In the genomic region with DNA sequence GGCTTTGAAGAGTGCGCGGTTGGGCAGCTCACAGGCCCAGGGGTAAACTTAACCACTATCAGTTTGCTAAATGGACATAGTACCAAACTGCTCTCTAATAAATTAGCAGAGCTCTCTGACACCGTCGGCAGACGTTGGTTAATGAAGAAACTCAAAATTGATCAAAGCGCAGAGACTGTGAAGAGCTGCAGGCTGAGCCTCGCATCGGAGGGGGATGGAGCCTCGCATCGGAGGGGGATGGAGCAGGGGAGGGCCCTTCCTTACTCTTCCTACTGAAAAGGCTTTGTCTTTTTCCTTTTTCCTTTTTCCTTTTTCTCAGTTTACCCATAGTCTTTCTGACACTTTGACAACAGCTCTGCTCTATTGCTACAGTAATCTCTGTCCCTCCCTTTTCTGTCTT, we compare ENCODE assay signal across 31 mouse cellular contexts. TPM values are rescaled to one million over a fixed set of nuclear protein-coding genes. Genes with fewer than 3 reads are reported as not detected.
A peak's percentile ranks its signal among the peaks of the same experiment; 100 is the strongest.
DNase-seq lines count a peak whose midpoint lies in the region; ATAC-seq and TF ChIP-seq lines count a peak whose summit lies in the region.
"Had no signal": no experiment of that assay in that cellular context is flagged by ENCODE, and none has a peak within 500 bp of the region (broad histone marks: within the 10 kb centered on the region; RNA-seq: fewer than 3 reads in every experiment).

No protein-coding gene starts in this region.

- H3K36me3 ChIP-seq in hindbrain, postnatal 0 days (ENCODE audit: insufficient read depth, low read length), result no peaks in the 10 kb centered on the region
- no peaks in the 10 kb centered on the region for H3K36me3 ChIP-seq in hindbrain, embryonic 10.5 days
- no peaks in the 10 kb centered on the region for H3K36me3 ChIP-seq in midbrain, embryonic 11.5 days (ENCODE audit: control insufficient read depth, insufficient read depth, low read length)
- no peaks in the 10 kb centered on the region for H3K36me3 ChIP-seq in midbrain, postnatal 0 days (ENCODE audit: insufficient read depth, low read length)
- H3K36me3 ChIP-seq in midbrain, embryonic 13.5 days, result no peaks in the 10 kb centered on the region
- H3K36me3 ChIP-seq in midbrain, embryonic 15.5 days (replicated peaks), result no peaks in the 10 kb centered on the region
- H3K36me3 ChIP-seq: forebrain, embryonic 15.5 days; heart, embryonic 10.5 days; heart, embryonic 13.5 days; hindbrain, embryonic 12.5 days had no signal

- intact Hi-C loops in left cerebral cortex, postnatal 25 days (cut with DNase I), result no loop called here

- no peak overlapping the region for H3K27ac ChIP-seq in hindbrain, postnatal 0 days
- H3K27ac ChIP-seq in hindbrain, embryonic 10.5 days, result no peak overlapping the region
- no peak overlapping the region for H3K27ac ChIP-seq in midbrain, embryonic 11.5 days (ENCODE audit: low read depth, low read length)
- H3K27ac ChIP-seq in midbrain, postnatal 0 days (ENCODE audit: low read depth, low read length), result no peak overlapping the region
- no peak overlapping the region for H3K27ac ChIP-seq in midbrain, embryonic 13.5 days
- no peak overlapping the region for H3K27ac ChIP-seq in midbrain, embryonic 15.5 days
- H3K27ac ChIP-seq: forebrain, embryonic 15.5 days; heart, adult 2 months; heart, embryonic 10.5 days; heart, embryonic 13.5 days; hindbrain, embryonic 12.5 days had no signal

- H3K9ac ChIP-seq in hindbrain, postnatal 0 days (replicated peaks; ENCODE audit: low read length), result no peak overlapping the region
- H3K9ac ChIP-seq in midbrain, embryonic 11.5 days (ENCODE audit: low read length), result no peak overlapping the region
- no peak overlapping the region for H3K9ac ChIP-seq in midbrain, postnatal 0 days (replicated peaks; ENCODE audit: low read length, poor library complexity, severe bottlenecking)
- no peak overlapping the region for H3K9ac ChIP-seq in midbrain, embryonic 13.5 days (replicated peaks)
- H3K9ac ChIP-seq in midbrain, embryonic 15.5 days, result no peak overlapping the region
- H3K9ac ChIP-seq: forebrain, embryonic 15.5 days; heart, embryonic 13.5 days; hindbrain, embryonic 12.5 days had no signal

- H3K4me1 ChIP-seq in hindbrain, postnatal 0 days (ENCODE audit: insufficient read depth, low read length), result no peaks in the 10 kb centered on the region
- no peaks in the 10 kb centered on the region for H3K4me1 ChIP-seq in hindbrain, embryonic 10.5 days (replicated peaks)
- H3K4me1 ChIP-seq in midbrain, embryonic 11.5 days (ENCODE audit: control insufficient read depth, insufficient read depth, low read length), result no peaks in the 10 kb centered on the region
- H3K4me1 ChIP-seq in midbrain, postnatal 0 days (ENCODE audit: insufficient read depth, low read length), result no peaks in the 10 kb centered on the region
- peaks cover 5% of the 10 kb centered on the region; the same call in 1 of the 2 replicates for H3K4me1 ChIP-seq in midbrain, embryonic 13.5 days (replicated peaks)
- peaks cover 3% of the 10 kb centered on the region; the same call in 1 of the 2 replicates for H3K4me1 ChIP-seq in midbrain, embryonic 15.5 days
- H3K4me1 ChIP-seq: forebrain, embryonic 15.5 days; heart, embryonic 10.5 days; heart, embryonic 13.5 days; hindbrain, embryonic 12.5 days had no signal

- no peak overlapping the region for H3K4me3 ChIP-seq in hindbrain, postnatal 0 days (ENCODE audit: low read length)
- H3K4me3 ChIP-seq in hindbrain, embryonic 10.5 days, result no peak overlapping the region
- no peak overlapping the region for H3K4me3 ChIP-seq in midbrain, embryonic 11.5 days (ENCODE audit: low read depth, low read length)
- H3K4me3 ChIP-seq in midbrain, postnatal 0 days (ENCODE audit: low read depth, low read length), result no peak overlapping the region
- H3K4me3 ChIP-seq in midbrain, embryonic 13.5 days (replicated peaks), result no peak overlapping the region
- H3K4me3 ChIP-seq in midbrain, embryonic 15.5 days, result no peak overlapping the region
- H3K4me3 ChIP-seq: forebrain, embryonic 15.5 days; heart, adult 2 months; heart, embryonic 10.5 days; heart, embryonic 13.5 days; hindbrain, embryonic 12.5 days had no signal

- DNase-seq in hindbrain, postnatal 0 days (ENCODE audit: low spot score), result no peak
- DNase-seq in hindbrain, embryonic 10.5 days (ENCODE audit: low spot score), result no peak
- DNase-seq in midbrain, embryonic 11.5 days (ENCODE audit: low spot score, missing footprints), result peak; percentile 84
- no peak for DNase-seq in midbrain, postnatal 0 days (ENCODE audit: low spot score)
- DNase-seq in left cerebral cortex, postnatal 25 days (ENCODE audit: low spot score in 2 of 2), result no peak
- DNase-seq: adrenal gland, adult 2 months; adrenal gland, postnatal 25 days; cerebellum, adult 18-20 months; cerebellum, adult 9-10 months; cerebellum, postnatal 14 days; gastrocnemius, postnatal 10 days; gastrocnemius, postnatal 36 days; heart, adult 2 months; heart, postnatal 14 days; heart, postnatal 4 days had no signal

- no peak overlapping the region for H3K4me2 ChIP-seq in hindbrain, postnatal 0 days (ENCODE audit: low read depth, low read length)
- H3K4me2 ChIP-seq in midbrain, embryonic 11.5 days, result no peak overlapping the region
- H3K4me2 ChIP-seq in midbrain, postnatal 0 days (ENCODE audit: low read depth, low read length, poor library complexity, severe bottlenecking), result no peak overlapping the region
- no peak overlapping the region for H3K4me2 ChIP-seq in midbrain, embryonic 13.5 days (replicated peaks)
- H3K4me2 ChIP-seq in midbrain, embryonic 15.5 days, result peak overlapping the region; percentile 21; the same call in 1 of the 2 replicates
- H3K4me2 ChIP-seq: forebrain, embryonic 15.5 days; heart, embryonic 13.5 days; hindbrain, embryonic 12.5 days had no signal

- no peak for TF ChIP-seq CTCF in hindbrain, postnatal 0 days (IDR thresholded peaks at IDR 0.05; ENCODE audit: low read depth)
- no peak for TF ChIP-seq CTCF in midbrain, postnatal 0 days (IDR thresholded peaks at IDR 0.05)

- WGBS in hindbrain, postnatal 0 days, result 44% methylated on average over 10 of the region's 10 CpGs
- WGBS in hindbrain, embryonic 10.5 days, result 52% methylated on average over 10 of the region's 10 CpGs
- 24% methylated on average over 10 of the region's 10 CpGs for WGBS in midbrain, embryonic 11.5 days
- WGBS in midbrain, postnatal 0 days, result 17% methylated on average over 10 of the region's 10 CpGs
- 18% methylated on average over 10 of the region's 10 CpGs for WGBS in midbrain, embryonic 13.5 days
- WGBS in midbrain, embryonic 15.5 days, result 15% methylated on average over 10 of the region's 10 CpGs

- H3K9me3 ChIP-seq in hindbrain, postnatal 0 days (ENCODE audit: low read length), result no peaks in the 10 kb centered on the region
- no peaks in the 10 kb centered on the region for H3K9me3 ChIP-seq in hindbrain, embryonic 10.5 days
- no peaks in the 10 kb centered on the region for H3K9me3 ChIP-seq in midbrain, embryonic 11.5 days (ENCODE audit: control insufficient read depth, low read length)
- no peaks in the 10 kb centered on the region for H3K9me3 ChIP-seq in midbrain, postnatal 0 days (ENCODE audit: low read length)
- no peaks in the 10 kb centered on the region for H3K9me3 ChIP-seq in midbrain, embryonic 13.5 days
- no peaks in the 10 kb centered on the region for H3K9me3 ChIP-seq in midbrain, embryonic 15.5 days
- H3K9me3 ChIP-seq: forebrain, embryonic 15.5 days; heart, embryonic 10.5 days; heart, embryonic 13.5 days; hindbrain, embryonic 12.5 days had no signal

- H3K27me3 ChIP-seq in hindbrain, postnatal 0 days (ENCODE audit: insufficient read depth, low read length), result no peaks in the 10 kb centered on the region
- no peaks in the 10 kb centered on the region for H3K27me3 ChIP-seq in hindbrain, embryonic 10.5 days (ENCODE audit: insufficient read depth, poor library complexity, severe bottlenecking)
- H3K27me3 ChIP-seq in midbrain, embryonic 11.5 days (ENCODE audit: control insufficient read depth, insufficient read depth, low read length), result no peaks in the 10 kb centered on the region
- H3K27me3 ChIP-seq in midbrain, postnatal 0 days (ENCODE audit: insufficient read depth, low read length), result no peaks in the 10 kb centered on the region
- no peaks in the 10 kb centered on the region for H3K27me3 ChIP-seq in midbrain, embryonic 13.5 days
- H3K27me3 ChIP-seq in midbrain, embryonic 15.5 days (replicated peaks), result no peaks in the 10 kb centered on the region
- H3K27me3 ChIP-seq: forebrain, embryonic 15.5 days; heart, embryonic 13.5 days; hindbrain, embryonic 12.5 days had no signal

- 0 out of 2 replicates have a peak, but pooled peaks have one; percentile 27 for ATAC-seq in hindbrain, postnatal 0 days
- peak; percentile 44; the same call in 1 of the 2 replicates for ATAC-seq in midbrain, embryonic 11.5 days (ENCODE audit: low FRiP score)
- ATAC-seq in midbrain, postnatal 0 days (ENCODE audit: low FRiP score), result no peak
- peak; percentile 73; the same call in 1 of the 2 replicates for ATAC-seq in midbrain, embryonic 13.5 days
- peak; percentile 65 for ATAC-seq in midbrain, embryonic 15.5 days (replicated peaks)
- no peak for ATAC-seq in erythroid progenitor cell, adult 5-6 weeks (replicated peaks; ENCODE audit: low FRiP score, poor library complexity, severe bottlenecking)
- ATAC-seq: CD4-positive, CD25-positive, alpha-beta regulatory T cell, adult 4 months; forebrain, embryonic 15.5 days had no signal

RNA-seq across cellular contexts. Expression of a gene that starts 22.4 kb away (rescaled TPM):
- not detected in 2 replicates for total RNA-seq in hindbrain, postnatal 0 days (2014; rRNA removed)
- polyA plus RNA-seq in hindbrain, postnatal 0 days (2015; fragmentation: Nextera tagmentation; extraction: Ambion mirVana), result 0.06 TPM in 1 of 2 replicates, not detected in the other
- not detected in 2 replicates for polyA plus RNA-seq in hindbrain, embryonic 10.5 days (2016; fragmentation: Nextera tagmentation; extraction: Ambion mirVana)
- polyA plus RNA-seq in midbrain, embryonic 11.5 days (2014; fragmentation: Nextera tagmentation; extraction: Ambion mirVana), result not detected in 2 replicates
- total RNA-seq in midbrain, postnatal 0 days (2014; rRNA removed), result not detected in 2 replicates
- not detected in 2 replicates for polyA plus RNA-seq in midbrain, postnatal 0 days (2015; fragmentation: Nextera tagmentation; extraction: Ambion mirVana)
- polyA plus RNA-seq in midbrain, embryonic 13.5 days (2015; fragmentation: Nextera tagmentation; extraction: Ambion mirVana), result not detected in 2 replicates
- not detected in 2 replicates for polyA plus RNA-seq in midbrain, embryonic 15.5 days (2015; fragmentation: Nextera tagmentation; extraction: Ambion mirVana)
- not detected in 2 replicates for total RNA-seq in erythroid progenitor cell, adult 5-6 weeks (2015; ENCODE audit: low replicate concordance)
- total RNA-seq in erythroid progenitor cell, adult 5-6 weeks (2017; ENCODE audit: low replicate concordance), result not detected in 2 replicates
- total RNA-seq in left cerebral cortex, postnatal 25 days (2021), result under 1 TPM in 1 of 2 experiments, not detected in 1; 0.18 TPM
- total RNA-seq: adrenal gland, adult 2 months; adrenal gland, postnatal 25 days; gastrocnemius, adult 18-20 months; gastrocnemius, postnatal 10 days; gastrocnemius, postnatal 36 days; granulocyte monocyte progenitor cell, adult 5-6 weeks; heart, adult 2 months; heart, postnatal 14 days; heart, postnatal 4 days; MEL had no signal
- polyA plus RNA-seq: adrenal gland, adult 2 months; C2C12; CD4-positive, CD25-positive, alpha-beta regulatory T cell, adult 4 months; embryonic facial prominence, embryonic 11.5 days; embryonic facial prominence, embryonic 14.5 days; forebrain, embryonic 11.5 days; forebrain, embryonic 15.5 days; heart, adult 2 months; heart, embryonic 13.5 days; heart, embryonic 16.5 days; hindbrain, embryonic 12.5 days had no signal

RNA-seq across cellular contexts. Expression of a gene that starts 26.3 kb away (rescaled TPM):
- 1.2 and 1.3 TPM in 2 replicates for total RNA-seq in hindbrain, postnatal 0 days (2014; rRNA removed)
- polyA plus RNA-seq in hindbrain, postnatal 0 days (2015; fragmentation: Nextera tagmentation; extraction: Ambion mirVana), result 1.2 and 1.9 TPM in 2 replicates
- 1.3 and 2.4 TPM in 2 replicates for polyA plus RNA-seq in hindbrain, embryonic 10.5 days (2016; fragmentation: Nextera tagmentation; extraction: Ambion mirVana)
- 1.1 TPM in 2 replicates for polyA plus RNA-seq in midbrain, embryonic 11.5 days (2014; fragmentation: Nextera tagmentation; extraction: Ambion mirVana)
- 1.3 and 2.3 TPM in 2 replicates for total RNA-seq in midbrain, postnatal 0 days (2014; rRNA removed)
- 0.94 and 1.2 TPM in 2 replicates for polyA plus RNA-seq in midbrain, postnatal 0 days (2015; fragmentation: Nextera tagmentation; extraction: Ambion mirVana)
- polyA plus RNA-seq in midbrain, embryonic 13.5 days (2015; fragmentation: Nextera tagmentation; extraction: Ambion mirVana), result 1.9 TPM in 2 replicates
- polyA plus RNA-seq in midbrain, embryonic 15.5 days (2015; fragmentation: Nextera tagmentation; extraction: Ambion mirVana), result 2.2 and 3.2 TPM in 2 replicates
- 0.42 TPM in 1 of 2 replicates, not detected in the other for total RNA-seq in erythroid progenitor cell, adult 5-6 weeks (2015; ENCODE audit: low replicate concordance)
- total RNA-seq in erythroid progenitor cell, adult 5-6 weeks (2017; ENCODE audit: low replicate concordance), result 2.4 and 4.0 TPM in 2 replicates
- 1 to 10 TPM; 1.2 to 2.0 TPM for total RNA-seq in left cerebral cortex, postnatal 25 days (2021)

RNA-seq across cellular contexts. Expression of a gene that starts 41.0 kb away (rescaled TPM):
- 0.11 and 0.52 TPM in 2 replicates for total RNA-seq in hindbrain, postnatal 0 days (2014; rRNA removed)
- polyA plus RNA-seq in hindbrain, postnatal 0 days (2015; fragmentation: Nextera tagmentation; extraction: Ambion mirVana), result 0.33 and 0.41 TPM in 2 replicates
- polyA plus RNA-seq in hindbrain, embryonic 10.5 days (2016; fragmentation: Nextera tagmentation; extraction: Ambion mirVana), result 0.09 and 0.14 TPM in 2 replicates
- 0.12 TPM in 1 of 2 replicates, not detected in the other for polyA plus RNA-seq in midbrain, embryonic 11.5 days (2014; fragmentation: Nextera tagmentation; extraction: Ambion mirVana)
- total RNA-seq in midbrain, postnatal 0 days (2014; rRNA removed), result 1.1 and 1.2 TPM in 2 replicates
- 0.36 TPM in 1 of 2 replicates, not detected in the other for polyA plus RNA-seq in midbrain, postnatal 0 days (2015; fragmentation: Nextera tagmentation; extraction: Ambion mirVana)
- 0.17 TPM in 1 of 2 replicates, not detected in the other for polyA plus RNA-seq in midbrain, embryonic 13.5 days (2015; fragmentation: Nextera tagmentation; extraction: Ambion mirVana)
- polyA plus RNA-seq in midbrain, embryonic 15.5 days (2015; fragmentation: Nextera tagmentation; extraction: Ambion mirVana), result 0.17 and 0.21 TPM in 2 replicates
- not detected in 2 replicates for total RNA-seq in erythroid progenitor cell, adult 5-6 weeks (2015; ENCODE audit: low replicate concordance)
- total RNA-seq in erythroid progenitor cell, adult 5-6 weeks (2017; ENCODE audit: low replicate concordance), result not detected in 2 replicates
- total RNA-seq in left cerebral cortex, postnatal 25 days (2021), result 1 to 10 TPM in 1 of 2 experiments, under 1 TPM in 1; 0.53 to 1.1 TPM
- total RNA-seq: gastrocnemius, adult 18-20 months; gastrocnemius, postnatal 36 days; heart, adult 2 months; heart, postnatal 14 days had no signal
- polyA plus RNA-seq: adrenal gland, adult 2 months; embryonic facial prominence, embryonic 14.5 days; forebrain, embryonic 11.5 days; heart, adult 2 months; heart, embryonic 10.5 days; heart, embryonic 13.5 days; hindbrain, embryonic 12.5 days had no signal

RNA-seq across cellular contexts. Expression of a gene that starts 49.8 kb away (rescaled TPM):
- 1.7 and 5.1 TPM in 2 replicates for total RNA-seq in hindbrain, postnatal 0 days (2014; rRNA removed)
- 37.0 and 37.3 TPM in 2 replicates for polyA plus RNA-seq in hindbrain, postnatal 0 days (2015; fragmentation: Nextera tagmentation; extraction: Ambion mirVana)
- polyA plus RNA-seq in hindbrain, embryonic 10.5 days (2016; fragmentation: Nextera tagmentation; extraction: Ambion mirVana), result 97.3 and 98.8 TPM in 2 replicates
- 43.5 and 51.4 TPM in 2 replicates for polyA plus RNA-seq in midbrain, embryonic 11.5 days (2014; fragmentation: Nextera tagmentation; extraction: Ambion mirVana)
- 1.9 and 2.1 TPM in 2 replicates for total RNA-seq in midbrain, postnatal 0 days (2014; rRNA removed)
- 27.3 and 32.6 TPM in 2 replicates for polyA plus RNA-seq in midbrain, postnatal 0 days (2015; fragmentation: Nextera tagmentation; extraction: Ambion mirVana)
- polyA plus RNA-seq in midbrain, embryonic 13.5 days (2015; fragmentation: Nextera tagmentation; extraction: Ambion mirVana), result 44.4 and 46.0 TPM in 2 replicates
- polyA plus RNA-seq in midbrain, embryonic 15.5 days (2015; fragmentation: Nextera tagmentation; extraction: Ambion mirVana), result 41.6 and 46.0 TPM in 2 replicates
- 6.3 and 7.6 TPM in 2 replicates for total RNA-seq in erythroid progenitor cell, adult 5-6 weeks (2015; ENCODE audit: low replicate concordance)
- not detected in 2 replicates for total RNA-seq in erythroid progenitor cell, adult 5-6 weeks (2017; ENCODE audit: low replicate concordance)
- total RNA-seq in left cerebral cortex, postnatal 25 days (2021), result 10 to 100 TPM; 35.9 to 44.2 TPM

RNA-seq across cellular contexts. Expression of a gene that starts 54.2 kb away (rescaled TPM):
- 0.22 TPM in 1 of 2 replicates, not detected in the other for total RNA-seq in hindbrain, postnatal 0 days (2014; rRNA removed)
- 0.33 and 0.55 TPM in 2 replicates for polyA plus RNA-seq in hindbrain, postnatal 0 days (2015; fragmentation: Nextera tagmentation; extraction: Ambion mirVana)
- polyA plus RNA-seq in hindbrain, embryonic 10.5 days (2016; fragmentation: Nextera tagmentation; extraction: Ambion mirVana), result 0.33 and 0.51 TPM in 2 replicates
- polyA plus RNA-seq in midbrain, embryonic 11.5 days (2014; fragmentation: Nextera tagmentation; extraction: Ambion mirVana), result 0.40 and 0.44 TPM in 2 replicates
- total RNA-seq in midbrain, postnatal 0 days (2014; rRNA removed), result 1.2 TPM in 1 of 2 replicates, not detected in the other
- polyA plus RNA-seq in midbrain, postnatal 0 days (2015; fragmentation: Nextera tagmentation; extraction: Ambion mirVana), result 0.33 and 0.42 TPM in 2 replicates
- 0.50 and 0.52 TPM in 2 replicates for polyA plus RNA-seq in midbrain, embryonic 13.5 days (2015; fragmentation: Nextera tagmentation; extraction: Ambion mirVana)
- 0.49 and 0.50 TPM in 2 replicates for polyA plus RNA-seq in midbrain, embryonic 15.5 days (2015; fragmentation: Nextera tagmentation; extraction: Ambion mirVana)
- not detected in 2 replicates for total RNA-seq in erythroid progenitor cell, adult 5-6 weeks (2015; ENCODE audit: low replicate concordance)
- not detected in 2 replicates for total RNA-seq in erythroid progenitor cell, adult 5-6 weeks (2017; ENCODE audit: low replicate concordance)
- total RNA-seq in left cerebral cortex, postnatal 25 days (2021), result not detected
- total RNA-seq: adrenal gland, postnatal 25 days; granulocyte monocyte progenitor cell, adult 5-6 weeks; MEL had no signal
- polyA plus RNA-seq: C2C12; CD4-positive, CD25-positive, alpha-beta regulatory T cell, adult 4 months had no signal

Comparison
In these comparisons a context has a peak if more than half of its experiments do, and no peak if none do; other contexts are left out.
1. ATAC-seq: peak in hindbrain, postnatal 0 days (single experiment), midbrain, embryonic 11.5 days (single experiment), midbrain, embryonic 13.5 days (single experiment) and midbrain, embryonic 15.5 days (single experiment); none in midbrain, postnatal 0 days (single experiment) and erythroid progenitor cell, adult 5-6 weeks (single experiment).